Mouse (Mus musculus) neural tube, embryonic 12.5 days (tissue): ENCODE results near the gene Gon7. TPM values are rescaled to one million over a fixed set of nuclear protein-coding genes. Genes with fewer than 3 reads are reported as not detected.

Experiments used
- ATAC-seq: fragments of 200-750 bp; cut with Nextera tagmentation; 2 replicates; pipeline ENCODE4 v1.8.0; 2017; ENCODE audit warnings: low read depth, mild to moderate bottlenecking, moderate TSS enrichment, moderate library complexity; ENCODE audit not compliant: low FRiP score
- H3K27ac ChIP-seq: fragments of 300-500 bp; sonication (generic); 2 replicates; pipeline ENCODE4 v1.5.1; 2016
- H3K27me3 ChIP-seq: fragments of 300-500 bp; sonication (generic); replicated peaks from 2 replicates; pipeline ENCODE4 v1.6.1; 2016; ENCODE audit warnings: mild to moderate bottlenecking
- H3K36me3 ChIP-seq: fragments of 300-500 bp; sonication (generic); 2 replicates; pipeline ENCODE4 v1.6.1; 2016; ENCODE audit warnings: mild to moderate bottlenecking
- H3K4me1 ChIP-seq: fragments of 300-500 bp; sonication (generic); 2 replicates; pipeline ENCODE4 v1.6.1; 2016
- H3K4me2 ChIP-seq: fragments of 300-500 bp; sonication (generic); replicated peaks from 2 replicates; pipeline ENCODE4 v1.6.1; 2016; ENCODE audit warnings: mild to moderate bottlenecking
- H3K4me3 ChIP-seq: fragments of 300-500 bp; sonication (generic); 2 replicates; pipeline ENCODE4 v1.5.1; 2016
- H3K9ac ChIP-seq: fragments of 300-500 bp; sonication (generic); 2 replicates; pipeline ENCODE4 v1.6.1; 2016; ENCODE audit warnings: mild to moderate bottlenecking
- H3K9me3 ChIP-seq: fragments of 300-500 bp; sonication (generic); 2 replicates; pipeline ENCODE4 v1.6.1; 2016; ENCODE audit warnings: mild to moderate bottlenecking
- WGBS: fragments of 180-500 bp; shearing (Covaris S2); methylation state at CpG from one replicate; pipeline ENCODE4 v1.1.7; 2016; 5-methylcytosine and 5-hydroxymethylcytosine counted together
- polyA plus RNA-seq: library from polyadenylated mRNA; unstranded; fragments of >200 nt; fragmentation: Nextera tagmentation; extraction: Ambion mirVana; gene quantifications from 2 replicates; pipeline ENCODE4 v1.2.1, GENCODE M21; 2016

The Gon7 gene
- polyA plus RNA-seq, 1 experiment from 2014 or later = 43.7 TPM

DNA sequence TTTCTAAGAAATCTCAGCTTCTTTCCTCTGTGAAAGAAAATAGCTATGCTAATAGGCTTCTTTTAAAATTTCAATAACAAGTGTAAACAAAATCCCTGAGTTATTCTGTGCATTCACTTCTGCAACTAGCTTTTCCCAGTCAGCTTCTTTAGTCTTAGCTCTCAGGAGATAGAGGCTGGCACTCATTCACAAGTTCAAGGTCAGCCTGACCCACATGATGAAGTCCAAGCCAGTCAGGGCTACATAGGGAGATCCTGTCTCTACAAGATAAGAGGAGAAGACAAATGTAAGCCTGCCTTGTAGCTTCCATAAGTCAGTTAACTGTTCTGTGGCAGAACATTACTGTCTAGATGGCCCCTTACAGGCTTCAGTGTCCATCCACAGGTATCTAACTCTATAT lies 6.1 kb upstream of the Gon7 start:
- H3K4me2 ChIP-seq = no peak overlapping the region
- no peak overlapping the region for H3K9ac ChIP-seq
- H3K4me1 ChIP-seq = peaks cover 8% of the 10 kb centered on the region
- no peak overlapping the region for H3K27ac ChIP-seq
- H3K9me3 ChIP-seq = no peaks in the 10 kb centered on the region
- H3K36me3 ChIP-seq = peaks cover 41% of the 10 kb centered on the region
- no peak for ATAC-seq
- no peaks in the 10 kb centered on the region for H3K27me3 ChIP-seq
- no peak overlapping the region for H3K4me3 ChIP-seq

DNA sequence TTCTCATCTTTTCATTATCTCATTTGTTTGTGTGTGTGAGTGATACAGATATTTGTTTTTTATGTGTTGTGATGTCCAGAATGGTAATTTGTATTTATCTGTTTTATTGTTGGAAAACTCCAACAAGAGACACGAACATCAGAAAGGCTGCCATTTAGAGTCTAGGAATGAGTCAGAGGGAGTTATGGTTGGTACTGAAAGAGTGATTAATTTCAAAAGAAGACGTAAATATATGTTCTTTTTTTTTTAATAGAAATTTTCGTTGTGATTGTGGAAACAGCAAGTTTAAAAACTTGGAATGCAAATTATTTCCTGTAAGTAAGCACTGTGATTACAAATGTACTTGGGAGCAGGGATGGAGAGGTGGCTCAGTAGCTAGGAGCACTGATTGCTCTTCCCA lies 4.1 kb upstream of the Gon7 start:
- no peak overlapping the region for H3K27ac ChIP-seq
- H3K9ac ChIP-seq = no peak overlapping the region
- H3K27me3 ChIP-seq = no peaks in the 10 kb centered on the region
- no peak overlapping the region for H3K4me2 ChIP-seq
- ATAC-seq = no peak
- no peak overlapping the region for H3K4me3 ChIP-seq
- H3K36me3 ChIP-seq = peaks cover 23% of the 10 kb centered on the region
- H3K4me1 ChIP-seq = peaks cover 13% of the 10 kb centered on the region
- 96% methylated on average over 3 of the region's 3 CpGs for WGBS
- H3K9me3 ChIP-seq = no peaks in the 10 kb centered on the region

DNA sequence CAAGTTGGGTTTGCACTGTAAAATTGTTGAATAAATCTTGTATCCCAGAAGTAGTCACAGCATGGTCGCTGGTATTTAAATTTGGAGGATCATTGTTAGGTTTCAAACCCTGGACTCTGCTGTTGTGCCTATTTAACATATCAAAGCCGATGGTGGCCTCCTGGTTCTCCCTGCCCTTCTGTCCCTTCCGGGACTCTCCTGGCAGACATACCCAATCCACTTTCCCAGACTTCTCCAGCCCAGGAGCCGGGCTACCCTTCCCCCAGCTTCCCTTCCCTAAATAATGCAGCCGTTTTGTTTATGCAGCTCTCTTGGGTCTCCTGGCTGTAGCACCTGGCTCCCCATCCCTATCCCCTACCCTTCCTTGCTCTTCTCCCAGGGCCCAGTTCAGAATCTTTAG lies 1.3 kb upstream of the Gon7 start:
- Histone ChIP-seq H3K27ac (no peak overlapping the region), H3K36me3 (peaks cover 9% of the 10 kb centered on the region), H3K4me3 (peak overlapping the region; percentile 82), H3K4me1 (peaks cover 19% of the 10 kb centered on the region), H3K27me3 (no peaks in the 10 kb centered on the region), H3K4me2 (peak overlapping the region; percentile 90), H3K9ac (peak overlapping the region; percentile 69), H3K9me3 (no peaks in the 10 kb centered on the region)
- 0% methylated on average over 5 of the region's 5 CpGs for WGBS
- no peak for ATAC-seq

DNA sequence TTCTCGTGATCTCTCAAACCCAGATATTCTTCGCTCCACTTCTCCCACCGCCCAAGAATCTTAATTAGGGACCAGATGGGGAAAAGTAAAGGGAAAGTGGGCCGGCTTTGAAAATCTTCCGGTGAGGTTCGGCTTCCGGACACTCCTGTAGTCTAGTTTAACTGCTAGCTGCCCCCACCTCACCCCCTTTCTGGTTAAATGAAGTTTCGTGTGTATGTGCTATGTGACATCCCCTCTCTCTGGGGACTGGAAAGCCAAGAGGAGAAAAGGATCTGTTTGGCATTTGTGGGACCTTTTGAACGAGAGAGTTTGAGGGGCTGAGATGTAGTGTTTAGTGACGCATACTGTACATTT lies 777 bp upstream of the Gon7 start, which contains the start of gene Gm20604:
TSS of gene Gm20604 (minus strand) at position 270 of the 354 bp plus-strand sequence.
- H3K36me3 ChIP-seq = peaks cover 5% of the 10 kb centered on the region
- ATAC-seq = peak; percentile 1; the same call in 1 of the 2 replicates
- H3K4me2 ChIP-seq = peak within 1 kb of the TSS; percentile 90
- no peaks in the 10 kb centered on the region for H3K9me3 ChIP-seq
- H3K4me3 ChIP-seq = peak within 1 kb of the TSS; percentile 82
- WGBS = 0% methylated on average over 10 of the region's 10 CpGs
- peaks cover 19% of the 10 kb centered on the region for H3K4me1 ChIP-seq
- peak within 1 kb of the TSS; percentile 59; the same call in 1 of the 2 replicates for H3K27ac ChIP-seq
- no peaks in the 10 kb centered on the region for H3K27me3 ChIP-seq
- peak within 1 kb of the TSS; percentile 69 for H3K9ac ChIP-seq

DNA sequence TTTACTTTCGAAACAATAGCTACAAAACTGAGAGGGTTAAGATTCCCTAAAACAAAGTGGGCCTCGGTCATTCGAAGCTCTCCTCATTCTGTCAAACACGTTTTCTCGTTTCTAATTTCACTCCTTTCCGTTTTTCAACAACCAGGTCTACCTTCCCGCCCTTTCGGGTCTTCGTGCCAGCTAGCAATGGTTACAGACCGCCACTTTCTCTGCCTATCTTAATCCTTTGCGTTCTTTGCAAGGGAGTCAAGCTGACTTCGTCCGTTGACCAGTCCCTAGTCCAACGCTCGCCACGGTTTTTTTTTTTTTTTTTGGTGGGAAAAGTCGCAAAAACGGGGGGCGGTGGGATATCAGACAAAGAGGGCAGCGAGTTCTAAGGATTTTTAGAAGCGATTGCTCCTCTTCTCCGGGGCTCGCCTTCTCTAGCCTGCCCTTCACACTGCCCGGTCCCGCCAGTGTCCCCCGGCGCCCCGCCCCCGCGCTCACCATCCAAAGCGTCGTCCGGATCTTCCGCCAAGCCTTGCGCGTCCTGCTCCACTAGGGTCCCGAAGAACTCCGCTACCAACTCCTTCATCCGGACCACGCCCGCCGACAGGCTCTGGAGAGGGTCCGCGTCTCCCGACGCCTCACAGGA lies 431 bp downstream of the Gon7 start:
- Histone ChIP-seq H3K4me3 (peak overlapping the region; percentile 82), H3K36me3 (peaks cover under 1% of the 10 kb centered on the region; the same call in 1 of the 2 replicates), H3K9me3 (no peaks in the 10 kb centered on the region), H3K27me3 (no peaks in the 10 kb centered on the region), H3K4me1 (peaks cover 19% of the 10 kb centered on the region), H3K9ac (peak overlapping the region; percentile 65), H3K27ac (peak overlapping the region; percentile 59; the same call in 1 of the 2 replicates), H3K4me2 (peak overlapping the region; percentile 90)
- ATAC-seq = peak; percentile 84; the same call in 1 of the 2 replicates
- WGBS = 2% methylated on average over 46 of the region's 46 CpGs

DNA sequence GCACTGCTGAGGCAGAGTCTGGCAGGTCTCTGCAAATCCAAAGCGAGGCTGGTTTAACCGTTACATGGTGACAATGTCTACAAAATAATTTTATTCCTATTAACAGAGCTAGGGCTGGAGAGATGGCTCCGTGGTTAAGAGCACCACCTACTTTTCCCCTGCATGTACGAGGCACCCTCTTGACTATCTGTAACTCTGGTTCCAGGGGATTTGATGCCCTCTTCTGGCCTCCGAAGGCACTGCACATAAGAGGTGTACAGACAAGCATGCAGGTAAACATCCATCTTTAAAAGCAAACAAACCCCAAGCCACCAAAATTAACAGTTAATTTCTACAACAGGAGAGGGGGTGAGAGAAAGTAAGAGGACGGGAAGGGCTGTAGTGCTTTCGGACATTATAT lies 1.3 kb downstream of the Gon7 start:
- Histone ChIP-seq H3K4me1 (peaks cover 19% of the 10 kb centered on the region), H3K27me3 (no peaks in the 10 kb centered on the region), H3K4me3 (peak overlapping the region; percentile 82; the same call in 1 of the 2 replicates), H3K9ac (peak overlapping the region; percentile 65), H3K36me3 (no peaks in the 10 kb centered on the region), H3K27ac (no peak overlapping the region), H3K9me3 (no peaks in the 10 kb centered on the region), H3K4me2 (peak overlapping the region; percentile 90)
- no peak for ATAC-seq
- WGBS = 87% methylated on average over 7 of the region's 7 CpGs

DNA sequence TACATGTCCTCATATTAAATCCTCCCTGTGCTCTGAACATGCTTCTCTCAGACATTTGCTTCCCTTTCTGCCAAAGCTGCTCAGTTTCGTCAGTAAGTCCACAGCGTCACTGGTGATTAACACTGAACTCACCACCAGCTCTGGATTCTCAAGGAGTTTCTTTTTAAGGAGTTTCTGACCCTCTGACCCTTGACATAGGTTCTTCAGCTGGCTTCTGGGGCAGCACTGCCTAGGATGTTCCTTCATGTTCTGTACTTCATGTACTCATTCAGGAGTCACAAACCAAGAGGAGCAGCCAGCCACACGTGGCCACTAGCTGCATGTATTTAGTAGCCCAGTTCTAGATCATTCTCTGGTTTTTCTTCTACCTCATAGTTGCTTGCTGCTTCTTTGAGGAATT lies 9.3 kb downstream of the Gon7 start:
- H3K36me3 ChIP-seq = 0 out of 2 replicates have a peak, but pooled peaks cover 5% of the 10 kb centered on the region
- no peak overlapping the region for H3K4me2 ChIP-seq
- no peak overlapping the region for H3K4me3 ChIP-seq
- H3K4me1 ChIP-seq = peaks cover 11% of the 10 kb centered on the region
- no peaks in the 10 kb centered on the region for H3K27me3 ChIP-seq
- no peaks in the 10 kb centered on the region for H3K9me3 ChIP-seq
- 89% methylated on average over 3 of the region's 3 CpGs for WGBS
- H3K27ac ChIP-seq = no peak overlapping the region
- ATAC-seq = no peak
- no peak overlapping the region for H3K9ac ChIP-seq

DNA sequence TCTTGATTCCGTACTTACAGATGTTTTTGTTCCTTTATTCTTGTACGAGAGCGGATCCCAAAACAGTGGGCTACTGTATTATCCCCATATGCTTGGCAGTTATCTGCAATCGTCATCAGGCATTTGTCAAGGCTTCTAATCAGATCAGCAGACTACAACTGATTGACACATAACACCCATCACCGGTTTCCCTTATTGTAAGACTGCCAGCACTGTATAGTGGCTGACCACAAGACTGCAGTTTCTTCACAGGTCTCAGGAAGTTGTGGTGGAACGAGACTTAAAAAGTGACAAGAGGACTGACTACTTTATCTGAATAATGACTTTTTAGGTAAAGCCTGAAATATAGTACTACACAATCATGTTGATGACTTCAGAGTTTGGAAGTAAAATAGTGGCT lies 12.8 kb downstream of the Gon7 start:
- Histone ChIP-seq H3K36me3 (0 out of 2 replicates have a peak, but pooled peaks cover 5% of the 10 kb centered on the region), H3K4me2 (peak overlapping the region; percentile 88), H3K27ac (no peak overlapping the region), H3K9ac (peak overlapping the region; percentile 90; the same call in 1 of the 2 replicates), H3K4me1 (peaks cover 20% of the 10 kb centered on the region), H3K9me3 (no peaks in the 10 kb centered on the region), H3K4me3 (no peak overlapping the region), H3K27me3 (no peaks in the 10 kb centered on the region)
- 67% methylated on average over 6 of the region's 6 CpGs for WGBS
- no peak for ATAC-seq

DNA sequence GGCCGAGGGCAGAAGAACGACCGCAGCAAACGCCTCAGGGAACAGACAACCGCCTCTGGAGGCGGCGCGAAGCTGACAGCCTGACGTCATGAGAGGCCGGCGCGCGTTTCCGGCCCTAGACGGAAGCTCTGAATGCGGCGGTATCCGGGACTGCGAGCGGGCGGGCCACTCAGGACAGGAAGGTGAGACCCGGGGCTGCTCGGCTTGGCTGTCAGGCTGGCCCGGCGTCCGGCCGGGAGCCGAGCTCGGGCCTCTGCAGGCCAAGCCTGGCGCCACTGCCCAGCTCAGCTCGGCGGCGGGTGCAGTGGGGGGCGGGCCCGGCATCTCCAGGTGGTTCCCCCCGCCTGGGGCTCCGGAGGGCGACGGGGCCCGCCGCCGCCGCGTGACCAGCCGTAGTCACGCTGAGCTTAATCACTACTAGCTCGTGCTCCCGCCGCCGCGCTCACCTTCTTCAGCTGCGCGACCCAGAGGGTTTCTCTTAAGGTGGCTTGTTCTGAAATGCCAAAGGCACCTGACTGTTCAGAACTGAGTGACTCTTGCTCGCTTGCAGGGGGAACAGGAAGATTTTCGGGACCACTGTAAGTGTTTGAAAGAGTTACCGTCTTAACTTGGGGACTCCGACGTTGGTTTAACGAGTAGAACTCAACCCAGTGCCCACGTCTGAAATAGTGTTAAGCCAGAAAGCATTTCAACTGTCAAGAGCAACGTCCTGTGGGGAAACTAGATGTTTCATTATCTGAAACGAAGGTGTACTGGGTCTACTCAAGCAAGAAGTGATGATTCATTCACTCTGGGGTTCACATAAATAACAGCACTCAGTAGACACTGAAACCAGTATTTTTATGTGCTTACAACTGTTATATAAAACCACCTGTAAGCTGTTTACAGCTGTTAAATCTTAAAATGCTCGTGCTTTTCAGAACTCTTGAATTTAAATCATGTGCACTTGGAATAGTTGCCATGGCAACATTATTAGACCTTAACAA lies 13.7 kb downstream of the Gon7 start, which contains the start of the genes Moap1 and Tmem251:
TSS of gene Moap1 (minus strand) at position 73 of the 986 bp plus-strand sequence.
TSS of gene Tmem251 (plus strand) at position 174 of the 986 bp plus-strand sequence.
- under 1% methylated on average over 63 of the region's 63 CpGs for WGBS
- Histone ChIP-seq H3K9me3 (no peaks in the 10 kb centered on the region), H3K27ac (peak within 1 kb of the TSS; percentile 88), H3K36me3 (0 out of 2 replicates have a peak, but pooled peaks cover 1% of the 10 kb centered on the region), H3K4me1 (peaks cover 20% of the 10 kb centered on the region), H3K4me2 (peak within 1 kb of the TSS; percentile 88), H3K4me3 (peak within 1 kb of the TSS; percentile 90), H3K9ac (peak within 1 kb of the TSS; percentile 90), H3K27me3 (no peaks in the 10 kb centered on the region)
- peak; percentile 99 for ATAC-seq

DNA sequence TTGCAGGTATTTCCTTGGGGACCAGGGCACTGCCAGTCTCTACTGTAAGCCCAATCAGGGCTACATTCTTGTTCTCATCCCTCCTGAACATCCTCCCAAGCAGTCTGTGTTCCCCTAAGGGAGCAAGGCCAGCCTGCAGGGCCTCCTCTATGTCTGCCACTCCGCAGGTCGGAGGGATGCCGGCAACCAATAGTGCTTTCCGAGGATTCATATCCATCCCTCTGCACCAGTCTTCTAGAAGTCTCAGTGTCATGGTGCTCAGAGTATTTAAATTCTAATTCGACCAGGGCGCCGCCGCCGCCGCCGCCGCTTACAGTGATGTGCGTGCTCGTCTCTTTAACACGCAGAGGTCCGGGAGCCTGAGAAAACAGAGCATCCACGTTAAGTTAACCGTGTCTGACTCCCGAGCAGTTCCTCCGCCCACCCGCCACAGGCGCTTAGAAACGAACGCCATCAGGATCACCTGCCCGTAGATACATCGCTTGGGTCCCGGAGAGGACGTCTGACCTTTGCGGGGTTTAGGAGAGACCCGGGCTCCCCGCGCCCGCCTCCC lies 14.5 kb downstream of the Gon7 start:
- peak overlapping the region; percentile 90 for H3K9ac ChIP-seq
- peaks cover 20% of the 10 kb centered on the region for H3K4me1 ChIP-seq
- H3K27me3 ChIP-seq = no peaks in the 10 kb centered on the region
- peak; percentile 69 for ATAC-seq
- H3K36me3 ChIP-seq = no peaks in the 10 kb centered on the region
- peak overlapping the region; percentile 88 for H3K27ac ChIP-seq
- peak overlapping the region; percentile 88 for H3K4me2 ChIP-seq
- no peaks in the 10 kb centered on the region for H3K9me3 ChIP-seq
- peak overlapping the region; percentile 90 for H3K4me3 ChIP-seq
- WGBS = 1% methylated on average over 33 of the region's 33 CpGs

DNA sequence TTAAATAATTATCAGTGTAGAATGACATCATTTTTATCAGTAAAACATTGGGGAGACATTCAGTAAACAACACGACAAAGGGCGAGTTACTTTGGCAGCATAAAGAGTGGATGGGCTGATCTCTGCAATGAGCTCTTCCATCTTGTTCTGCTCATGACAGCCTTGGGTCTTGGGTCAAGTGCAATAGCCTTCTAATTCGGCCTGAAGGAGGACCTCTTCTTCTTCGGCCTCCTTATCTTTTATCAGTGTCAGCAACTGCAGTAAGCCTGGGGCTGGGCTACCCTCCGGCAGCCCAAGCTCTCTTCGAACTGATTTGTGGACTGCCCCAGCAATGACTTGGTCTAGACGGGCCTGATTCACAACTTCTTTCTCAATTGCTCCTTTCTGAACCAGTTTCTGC lies 15.5 kb downstream of the Gon7 start:
- no peak for ATAC-seq
- Histone ChIP-seq H3K4me3 (no peak overlapping the region), H3K4me1 (peaks cover 20% of the 10 kb centered on the region), H3K36me3 (no peaks in the 10 kb centered on the region), H3K4me2 (peak overlapping the region; percentile 88; the same call in 1 of the 2 replicates), H3K27me3 (no peaks in the 10 kb centered on the region), H3K9ac (no peak overlapping the region), H3K27ac (no peak overlapping the region), H3K9me3 (no peaks in the 10 kb centered on the region)
- WGBS = 88% methylated on average over 7 of the region's 7 CpGs

DNA sequence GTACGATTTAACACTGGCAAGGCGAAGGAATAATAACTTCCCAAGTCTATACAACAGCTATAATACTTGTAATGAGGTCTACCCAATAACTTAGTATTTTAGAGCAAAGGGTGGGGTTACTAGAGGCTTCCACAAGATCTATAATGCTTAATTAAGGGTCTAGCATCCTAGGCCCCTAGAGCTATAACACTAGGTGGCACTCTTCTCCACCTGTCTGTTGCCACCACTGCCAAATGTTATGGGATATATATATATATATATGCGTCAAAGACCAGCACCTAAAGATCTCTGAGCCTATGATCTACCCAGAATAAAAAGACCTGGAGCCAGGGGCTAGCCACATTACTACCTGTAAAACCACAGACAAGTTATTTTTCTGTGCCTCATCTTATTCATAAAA lies 17.3 kb downstream of the Gon7 start:
- Histone ChIP-seq H3K4me1 (peaks cover 20% of the 10 kb centered on the region), H3K36me3 (no peaks in the 10 kb centered on the region), H3K9me3 (no peaks in the 10 kb centered on the region), H3K4me3 (no peak overlapping the region), H3K4me2 (no peak overlapping the region), H3K27me3 (no peaks in the 10 kb centered on the region), H3K27ac (no peak overlapping the region), H3K9ac (no peak overlapping the region)
- 79% methylated on average over 3 of the region's 3 CpGs for WGBS
- ATAC-seq = no peak
